Mouse (Mus musculus): ENCODE measurements around the gene H1fnt. TPM values are rescaled to one million over a fixed set of nuclear protein-coding genes. Genes with fewer than 3 reads are reported as not detected.

Gene H1fnt
- polyA plus RNA-seq, 1 experiment, result not detected

GRCm38 (mm10) chr15:98226096-98226495 is 31.0 kb downstream of the H1fnt start:
- Histone ChIP-seq H3K27ac (ENCODE audit: insufficient read depth, low read length) (no peak overlapping the region), H3K4me3 (ENCODE audit: insufficient read depth, low read length) (no peak overlapping the region), H3K4me1 (ENCODE audit: control insufficient read depth, insufficient read depth, low read length) (no peaks in the 10 kb centered on the region)
- no peak for TF ChIP-seq POLR2A (IDR thresholded peaks at IDR 0.05; ENCODE audit: extremely low read depth, insufficient read depth, low read length)
- TF ChIP-seq CTCF (IDR thresholded peaks at IDR 0.05; ENCODE audit: extremely low read depth, insufficient read depth, low read length), result no peak

- H3K4me1 ChIP-seq (ENCODE audit: control insufficient read depth, insufficient read depth, low read length), result no peaks in the 10 kb centered on the region
- no peak overlapping the region for H3K4me3 ChIP-seq (ENCODE audit: insufficient read depth, low read length)
- no peak overlapping the region for H3K27ac ChIP-seq (ENCODE audit: insufficient read depth, low read length)
- TF ChIP-seq POLR2A (IDR thresholded peaks at IDR 0.05; ENCODE audit: extremely low read depth, insufficient read depth, low read length), result no peak
- no peak for TF ChIP-seq CTCF (IDR thresholded peaks at IDR 0.05; ENCODE audit: extremely low read depth, insufficient read depth, low read length)
These were observed 31.5 kb downstream of the H1fnt start for GRCm38 (mm10) chr15:98225610-98226009.

GRCm38 (mm10) chr15:98222377-98222776 is 34.7 kb downstream of the H1fnt start:
- Histone ChIP-seq H3K27ac (ENCODE audit: insufficient read depth, low read length) (no peak overlapping the region), H3K4me1 (ENCODE audit: control insufficient read depth, insufficient read depth, low read length) (no peaks in the 10 kb centered on the region), H3K4me3 (ENCODE audit: insufficient read depth, low read length) (no peak overlapping the region)
- TF ChIP-seq POLR2A (IDR thresholded peaks at IDR 0.05; ENCODE audit: extremely low read depth, insufficient read depth, low read length), result no peak
- TF ChIP-seq CTCF (IDR thresholded peaks at IDR 0.05; ENCODE audit: extremely low read depth, insufficient read depth, low read length), result no peak

DNA sequence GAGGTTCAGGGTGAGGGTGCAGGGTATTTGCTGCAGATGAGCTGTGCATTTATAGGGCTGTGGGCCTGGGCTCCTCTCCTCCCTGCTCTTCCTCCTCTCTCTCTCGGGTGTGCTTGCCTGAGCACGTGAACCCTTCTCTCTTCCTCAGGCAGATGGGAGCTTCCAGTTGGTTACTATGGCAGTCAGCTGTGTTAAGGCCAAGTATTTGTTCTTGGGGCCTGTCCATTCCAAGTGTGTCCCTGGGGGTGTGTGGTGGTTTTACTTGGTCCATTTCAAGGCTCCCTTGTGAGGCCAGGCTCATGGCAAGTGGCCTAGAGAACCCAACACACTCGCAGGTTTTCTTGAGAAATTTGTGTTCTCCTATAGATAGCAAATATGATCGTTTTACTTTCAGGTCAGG is 36.2 kb downstream of the H1fnt start, which contains the start of the genes Gm44579 and Olfr287:
Gm44579 (minus strand) TSS at position 101 of the 400 bp plus-strand sequence.
Olfr287 (minus strand) TSS at position 180 of the 400 bp plus-strand sequence.
- TF ChIP-seq POLR2A (IDR thresholded peaks at IDR 0.05; ENCODE audit: extremely low read depth, insufficient read depth, low read length) (no peak), CTCF (IDR thresholded peaks at IDR 0.05; ENCODE audit: extremely low read depth, insufficient read depth, low read length) (no peak)
- Histone ChIP-seq H3K4me1 (ENCODE audit: control insufficient read depth, insufficient read depth, low read length) (no peaks in the 10 kb centered on the region), H3K27ac (ENCODE audit: insufficient read depth, low read length) (no peak within 1 kb of the TSS; the same call in 1 of the 2 replicates)

DNA sequence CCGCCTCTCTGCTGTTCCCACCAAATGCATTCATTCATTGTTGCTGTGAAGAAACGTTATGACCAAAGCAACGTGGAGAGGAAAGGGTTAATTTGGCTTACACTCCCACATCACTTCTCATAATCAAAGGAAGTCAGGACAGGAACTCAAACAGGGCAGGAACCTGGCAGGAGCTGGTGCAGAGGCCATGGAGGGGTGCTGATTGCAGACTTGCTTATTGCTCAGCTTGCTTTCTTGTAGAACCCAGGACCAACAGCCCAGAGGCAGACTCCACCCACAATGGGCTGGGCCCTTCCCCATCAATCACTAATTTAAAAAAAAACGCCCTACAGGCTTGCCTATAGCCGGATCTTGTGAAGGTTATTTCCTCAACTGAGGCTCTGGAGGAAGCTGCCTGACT is 43.0 kb downstream of the H1fnt start:
- TF ChIP-seq POLR2A (IDR thresholded peaks at IDR 0.05; ENCODE audit: extremely low read depth, insufficient read depth, low read length) (no peak), CTCF (IDR thresholded peaks at IDR 0.05; ENCODE audit: extremely low read depth, insufficient read depth, low read length) (no peak)
- H3K4me1 ChIP-seq (ENCODE audit: control insufficient read depth, insufficient read depth, low read length), result no peaks in the 10 kb centered on the region
- H3K27ac ChIP-seq (ENCODE audit: insufficient read depth, low read length), result no peak overlapping the region
- H3K4me3 ChIP-seq (ENCODE audit: insufficient read depth, low read length), result no peak overlapping the region

More for the DNA sequence above, 36.2 kb downstream of the H1fnt start, which contains the start of the genes Gm44579 and Olfr287:
- no peak within 1 kb of the TSS for H3K4me3 ChIP-seq (ENCODE audit: insufficient read depth, low read length)

DNA sequence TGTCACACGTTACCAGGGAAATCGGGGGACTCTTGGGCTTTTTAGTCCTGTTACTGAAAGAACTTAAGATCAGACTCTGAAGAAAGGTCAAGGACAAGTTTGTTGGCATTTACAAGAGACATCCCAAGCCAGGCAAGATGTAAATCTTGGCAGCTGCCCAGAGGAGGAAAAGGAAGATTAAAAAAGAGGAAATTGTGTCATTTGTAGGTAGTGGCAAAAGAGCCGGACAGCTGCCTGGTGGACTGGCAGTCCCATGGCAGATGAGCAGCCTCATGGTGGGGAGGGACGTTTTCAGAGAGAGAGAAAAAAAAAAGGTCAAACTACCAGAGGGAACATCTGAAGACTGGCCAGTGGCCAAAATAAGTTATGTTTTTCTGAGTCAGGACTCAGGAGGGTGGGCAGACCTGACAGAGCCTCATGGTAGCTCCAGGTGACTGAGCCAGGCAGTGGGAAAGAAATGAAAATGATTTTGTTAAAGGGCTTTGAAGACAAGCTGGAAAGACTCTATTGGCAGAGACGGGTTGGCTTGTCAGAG is 43.7 kb downstream of the H1fnt start:
- H3K27ac ChIP-seq (ENCODE audit: insufficient read depth, low read length), result no peak overlapping the region
- H3K4me1 ChIP-seq (ENCODE audit: control insufficient read depth, insufficient read depth, low read length), result no peaks in the 10 kb centered on the region
- TF ChIP-seq POLR2A (IDR thresholded peaks at IDR 0.05; ENCODE audit: extremely low read depth, insufficient read depth, low read length) (no peak), CTCF (IDR thresholded peaks at IDR 0.05; ENCODE audit: extremely low read depth, insufficient read depth, low read length) (no peak)
- no peak overlapping the region for H3K4me3 ChIP-seq (ENCODE audit: insufficient read depth, low read length)

GRCm38 (mm10) chr15:98209676-98210075 is 47.4 kb downstream of the H1fnt start:
- no peak for TF ChIP-seq CTCF (IDR thresholded peaks at IDR 0.05; ENCODE audit: extremely low read depth, insufficient read depth, low read length)
- no peak for TF ChIP-seq POLR2A (IDR thresholded peaks at IDR 0.05; ENCODE audit: extremely low read depth, insufficient read depth, low read length)
- Histone ChIP-seq H3K27ac (ENCODE audit: insufficient read depth, low read length) (no peak overlapping the region), H3K4me1 (ENCODE audit: control insufficient read depth, insufficient read depth, low read length) (no peaks in the 10 kb centered on the region)

More at GRCm38 (mm10) chr15:98209676-98210075, 47.4 kb downstream of the H1fnt start:
- no peak overlapping the region for H3K4me3 ChIP-seq (ENCODE audit: insufficient read depth, low read length)

Other genes starting within 250 kb of the H1fnt start
- gene Pfkm, start 164.7 kb downstream of the H1fnt start, polyA plus RNA-seq (2012; rRNA removed), result 391 and 405 TPM in 2 replicates
- 10.3 and 10.6 TPM in 2 replicates for gene Senp1, start 163.5 kb downstream of the H1fnt start, polyA plus RNA-seq (2012; rRNA removed)
- 66.5 and 69.5 TPM in 2 replicates for gene Asb8, start 91.7 kb downstream of the H1fnt start, polyA plus RNA-seq (2012; rRNA removed)
- gene Ccdc184, start 90.1 kb downstream of the H1fnt start, polyA plus RNA-seq (2012; rRNA removed), result 22.6 and 23.0 TPM in 2 replicates
- 0.42 and 0.46 TPM in 2 replicates for gene Olfr288, start 61.8 kb downstream of the H1fnt start, polyA plus RNA-seq (2012; rRNA removed)
- 0.25 TPM in 1 of 2 replicates, not detected in the other for gene Gm44579, start 36.3 kb downstream of the H1fnt start, polyA plus RNA-seq (2012; rRNA removed)
- gene Olfr287, start 36.2 kb downstream of the H1fnt start, polyA plus RNA-seq (2012; rRNA removed), result 16.8 and 18.2 TPM in 2 replicates
- not detected in 2 replicates for gene Olfr286, start 22.8 kb downstream of the H1fnt start, polyA plus RNA-seq (2012; rRNA removed)
- gene Zfp641, start 38.9 kb upstream of the H1fnt start, polyA plus RNA-seq (2012; rRNA removed), result 10.3 and 12.2 TPM in 2 replicates
- not detected in 2 replicates for gene Olfr285, start 60.1 kb upstream of the H1fnt start, polyA plus RNA-seq (2012; rRNA removed)
- gene Olfr284, start 83.7 kb upstream of the H1fnt start, polyA plus RNA-seq (2012; rRNA removed), result not detected in 2 replicates
- 0.21 and 0.26 TPM in 2 replicates for gene Olfr283, start 123.7 kb upstream of the H1fnt start, polyA plus RNA-seq (2012; rRNA removed)
- not detected in 2 replicates for gene Olfr282, start 173.9 kb upstream of the H1fnt start, polyA plus RNA-seq (2012; rRNA removed)
- not detected in 2 replicates for gene Olfr281, start 195.3 kb upstream of the H1fnt start, polyA plus RNA-seq (2012; rRNA removed)
- gene OR5BS1P, start 212.6 kb upstream of the H1fnt start, polyA plus RNA-seq (2012; rRNA removed), result not detected in 2 replicates
- gene Lalba, start 225.4 kb upstream of the H1fnt start, polyA plus RNA-seq (2012; rRNA removed), result not detected in 2 replicates
- gene Olfr279, start 235.1 kb upstream of the H1fnt start, polyA plus RNA-seq (2012; rRNA removed), result 0.04 and 0.19 TPM in 2 replicates

Measured in cortical plate, adult 2 months (tissue).